Mouse (Mus musculus): ENCODE data around the gene Gramd1c.

- TF ChIP-seq CTCF (IDR thresholded peaks at IDR 0.05; ENCODE audit: control insufficient read depth, insufficient read depth, insufficient read length) (no peak), CEBPB (IDR thresholded peaks at IDR 0.05; ENCODE audit: low read depth) (no peak), MAX (IDR thresholded peaks at IDR 0.05) (no peak), FOSL1 (IDR thresholded peaks at IDR 0.05; ENCODE audit: insufficient read depth, low read length, poor library complexity, severe bottlenecking) (no peak), USF1 (IDR thresholded peaks at IDR 0.05; ENCODE audit: low read depth) (no peak), MYOD1 (IDR thresholded peaks at IDR 0.05; ENCODE audit: control insufficient read depth, insufficient read length, low read depth) (no peak), MYOG (IDR thresholded peaks at IDR 0.05; ENCODE audit: control insufficient read depth, extremely low read depth, insufficient read length) (no peak)
Observed at GRCm38 (mm10) chr16:43935892-43936291, 127.3 kb downstream of the Gramd1c start.

Data from C2C12 (cell line).